Comparison of ENCODE assay signal across 8 mouse cellular contexts in genomic region chr12:91587491-91588033, GRCm38 (mm10). TPM values are rescaled to one million over a fixed set of nuclear protein-coding genes. Genes with fewer than 3 reads are reported as not detected.
DNase-seq lines count a peak whose midpoint lies in the region; ATAC-seq lines count a peak whose summit lies in the region.

No protein-coding gene starts in this region.

- DNase-seq in heart, adult 11 months: no peak
- peak; percentile 18 for DNase-seq in ES-CJ7 (ENCODE audit: low read depth, low spot score)
- DNase-seq in mesoderm, embryonic 11.5 days (ENCODE audit: low read depth, low spot score): peak; percentile 34
- DNase-seq in layer of hippocampus, adult 11-12 months (ENCODE audit: low spot score): no peak
- no peak for DNase-seq in gastrocnemius, postnatal 14 days
- DNase-seq in layer of hippocampus, adult 8-10 months (ENCODE audit: low spot score in 2 of 2): no peak

- H3K4me3 ChIP-seq in heart, embryonic 14.5 days (ENCODE audit: control insufficient read depth in 1 of 2, insufficient read depth in 1 of 2, low read depth in 1 of 2, low read length in 2 of 2): peak overlapping the region; percentile 20 to 90; a peak in 3 of 4 replicates
- H3K4me3 ChIP-seq in forebrain, embryonic 16.5 days (replicated peaks; ENCODE audit: low read length): peak overlapping the region; percentile 84

- intact Hi-C loops in gastrocnemius, postnatal 14 days (cut with DNase I; ENCODE audit: low total_unique reads): no loop called here

- no peaks in the 10 kb centered on the region for H3K27me3 ChIP-seq in heart, embryonic 14.5 days (ENCODE audit: control insufficient read depth, insufficient read depth, low read length)
- H3K27me3 ChIP-seq in forebrain, embryonic 16.5 days (replicated peaks; ENCODE audit: control insufficient read depth, insufficient read depth, low read length): no peaks in the 10 kb centered on the region

- 35% methylated on average over 5 of the region's 5 CpGs for WGBS in heart, embryonic 14.5 days
- 3% methylated on average over 5 of the region's 5 CpGs for WGBS in forebrain, embryonic 16.5 days

- peaks cover 32% of the 10 kb centered on the region for H3K36me3 ChIP-seq in heart, embryonic 14.5 days (ENCODE audit: control insufficient read depth, insufficient read depth, low read length)
- peaks cover 5% of the 10 kb centered on the region; the same call in 1 of the 2 replicates for H3K36me3 ChIP-seq in forebrain, embryonic 16.5 days (ENCODE audit: control insufficient read depth, insufficient read depth)

- peak overlapping the region in 1 of 2 experiments; percentile 100; a peak in 2 of 4 replicates for H3K27ac ChIP-seq in heart, embryonic 14.5 days (replicated peaks in 1 of 2; ENCODE audit: control insufficient read depth in 1 of 2, insufficient read depth in 1 of 2, low read depth in 2 of 2, low read length in 2 of 2)
- peak overlapping the region; percentile 100 for H3K27ac ChIP-seq in forebrain, embryonic 16.5 days (ENCODE audit: low read length)

- H3K4me2 ChIP-seq in heart, embryonic 14.5 days (ENCODE audit: low read length): peak overlapping the region; percentile 67
- peak overlapping the region; percentile 58 for H3K4me2 ChIP-seq in forebrain, embryonic 16.5 days (ENCODE audit: low read length)

- H3K4me1 ChIP-seq in heart, embryonic 14.5 days (ENCODE audit: control insufficient read depth in 2 of 2, insufficient read depth in 2 of 2, low read length in 2 of 2): peaks cover 2 to 31% of the 10 kb centered on the region in 2 experiments
- H3K4me1 ChIP-seq in forebrain, embryonic 16.5 days (replicated peaks; ENCODE audit: control insufficient read depth, insufficient read depth, low read length): peaks cover 25% of the 10 kb centered on the region

- peak overlapping the region; percentile 100 for H3K9ac ChIP-seq in heart, embryonic 14.5 days (ENCODE audit: low read length)
- H3K9ac ChIP-seq in forebrain, embryonic 16.5 days (replicated peaks; ENCODE audit: low read depth, low read length): peak overlapping the region; percentile 100

- ATAC-seq in heart, embryonic 14.5 days (ENCODE audit: insufficient number of reproducible peaks, insufficient read depth, low FRiP score, low read depth): no peak
- ATAC-seq in forebrain, embryonic 16.5 days: no peak

- H3K9me3 ChIP-seq in heart, embryonic 14.5 days (ENCODE audit: control insufficient read depth, low read length): no peaks in the 10 kb centered on the region
- no peaks in the 10 kb centered on the region for H3K9me3 ChIP-seq in forebrain, embryonic 16.5 days (ENCODE audit: control insufficient read depth, low read length)

RNA-seq across cellular contexts. Expression of gene Gtf2a1, which starts 2.7 kb away (rescaled TPM):
- polyA plus RNA-seq in heart, embryonic 14.5 days (2014; fragmentation: Nextera tagmentation; extraction: Ambion mirVana): 24.7 and 25.2 TPM in 2 replicates
- 77.2 and 85.5 TPM in 2 replicates for polyA plus RNA-seq in forebrain, embryonic 16.5 days (2015; fragmentation: Nextera tagmentation; extraction: Ambion mirVana)
- 10 to 100 TPM; 19.1 to 20.2 TPM for total RNA-seq in gastrocnemius, postnatal 14 days (2021)
- 10 to 100 TPM; 51.2 to 64.0 (median 55.6) TPM for total RNA-seq in layer of hippocampus, adult 8-10 months (2022)

Comparison
In these comparisons a context has a peak if more than half of its experiments do, and no peak if none do; other contexts are left out.
1. DNase-seq: peak in ES-CJ7 (single experiment) and mesoderm, embryonic 11.5 days (single experiment); none in heart, adult 11 months (single experiment), layer of hippocampus, adult 11-12 months (single experiment), gastrocnemius, postnatal 14 days (single experiment) and layer of hippocampus, adult 8-10 months (0 of 2).